In genomic region chr14:21522312-21522978, GRCm38 (mm10) we compare ENCODE assay signal across 11 mouse cellular contexts. TPM values are rescaled to one million over a fixed set of nuclear protein-coding genes. Genes with fewer than 3 reads are reported as not detected.
DNase-seq lines count a peak whose midpoint lies in the region; ATAC-seq lines count a peak whose summit lies in the region.
"Had no signal": no experiment of that assay in that cellular context is flagged by ENCODE, and none has a peak within 500 bp of the region (broad histone marks: within the 10 kb centered on the region; RNA-seq: fewer than 3 reads in every experiment).

No protein-coding gene starts in this region.

- WGBS in kidney, embryonic 14.5 days = 90% methylated on average over 16 of the region's 16 CpGs

- ATAC-seq in frontal cortex, adult (ENCODE audit: low TSS enrichment) = peak; percentile 30; the same call in 1 of the 2 replicates
- no peak for ATAC-seq in kidney, embryonic 14.5 days (ENCODE audit: low FRiP score, low TSS enrichment)
- ATAC-seq: intestine, embryonic 15.5 days had no signal

- no peak overlapping the region for H3K9ac ChIP-seq in kidney, embryonic 14.5 days (ENCODE audit: low read depth, low read length)
- H3K9ac ChIP-seq: intestine, embryonic 15.5 days had no signal

- H3K4me1 ChIP-seq in kidney, embryonic 14.5 days (ENCODE audit: control insufficient read depth, insufficient read depth, low read length) = peaks cover 19% of the 10 kb centered on the region

- H3K27ac ChIP-seq in kidney, embryonic 14.5 days (ENCODE audit: low read depth, low read length) = no peak overlapping the region

- H3K4me3 ChIP-seq in kidney, embryonic 14.5 days (ENCODE audit: low read length) = no peak overlapping the region
- H3K4me3 ChIP-seq: intestine, embryonic 15.5 days had no signal

- no peak for DNase-seq in frontal cortex, postnatal 25 days (ENCODE audit: low spot score in 2 of 2)
- peak; percentile 24 to 56 for DNase-seq in kidney, postnatal 25 days
- DNase-seq in fat pad, adult 2 months (ENCODE audit: extremely low read depth, low read depth, low spot score) = peak; percentile 96
- peak; percentile 41 for DNase-seq in retina, embryonic 14.5 days (ENCODE audit: low spot score)
- no peak for DNase-seq in right cerebral cortex, postnatal 10 days (ENCODE audit: low spot score in 2 of 2)
- no peak for DNase-seq in left cerebral cortex, adult 8-10 months (ENCODE audit: low spot score in 2 of 2)
- DNase-seq: cerebellum, postnatal 36 days; gastrocnemius, postnatal 36 days had no signal

- no peaks in the 10 kb centered on the region for H3K9me3 ChIP-seq in kidney, embryonic 14.5 days (ENCODE audit: control insufficient read depth, low read length)
- H3K9me3 ChIP-seq: intestine, embryonic 15.5 days had no signal

- no peaks in the 10 kb centered on the region for H3K27me3 ChIP-seq in kidney, embryonic 14.5 days (ENCODE audit: control insufficient read depth, insufficient read depth, low read length)
- H3K27me3 ChIP-seq: intestine, embryonic 15.5 days had no signal

- H3K4me2 ChIP-seq in kidney, embryonic 14.5 days (replicated peaks; ENCODE audit: low read depth, low read length) = no peak overlapping the region
- H3K4me2 ChIP-seq: intestine, embryonic 15.5 days had no signal

- H3K36me3 ChIP-seq in kidney, embryonic 14.5 days (ENCODE audit: control insufficient read depth, insufficient read depth, low read length) = peaks cover 2% of the 10 kb centered on the region; the same call in 1 of the 2 replicates
- H3K36me3 ChIP-seq: intestine, embryonic 15.5 days had no signal

RNA-seq across cellular contexts. Expression of gene Kat6b, which starts 41.2 kb away (rescaled TPM):
- polyA plus RNA-seq in kidney, embryonic 14.5 days (2014; fragmentation: Nextera tagmentation; extraction: Ambion mirVana) = 15.1 and 22.0 TPM in 2 replicates
- total RNA-seq in left cerebral cortex, adult 8-10 months (2022) = 100 to 1,000 TPM; 118 to 155 (median 127) TPM

Comparison
In these comparisons a context has a peak if more than half of its experiments do, and no peak if none do; other contexts are left out.
1. DNase-seq: peak in kidney, postnatal 25 days (2 of 2), fat pad, adult 2 months (single experiment) and retina, embryonic 14.5 days (single experiment); none in frontal cortex, postnatal 25 days (0 of 2), right cerebral cortex, postnatal 10 days (0 of 2) and left cerebral cortex, adult 8-10 months (0 of 2).